23 mouse cellular contexts compared by ENCODE assay signal in the genomic region with DNA sequence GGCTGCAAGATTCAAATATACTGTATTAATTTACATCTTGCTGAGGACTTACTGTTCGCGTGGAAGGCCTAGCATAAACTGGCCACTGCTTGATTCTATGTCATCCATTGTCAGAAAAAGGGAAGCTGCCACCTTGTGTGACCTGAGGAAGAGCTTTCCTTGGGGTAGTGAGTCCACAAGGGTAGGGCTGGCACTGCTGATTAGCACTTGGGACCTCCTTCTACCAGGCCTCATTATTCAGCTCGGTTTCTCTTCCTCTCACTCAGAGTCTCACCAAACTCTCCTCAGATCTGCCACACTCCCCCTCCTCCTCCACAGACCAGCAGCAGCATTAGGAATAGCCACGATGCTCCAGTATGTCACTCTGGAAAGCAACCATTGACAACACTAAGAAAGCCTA. TPM values are rescaled to one million over a fixed set of nuclear protein-coding genes. Genes with fewer than 3 reads are reported as not detected.
A peak's percentile ranks its signal among the peaks of the same experiment; 100 is the strongest.
DNase-seq lines count a peak whose midpoint lies in the region; ATAC-seq and TF ChIP-seq lines count a peak whose summit lies in the region.
"Had no signal": no experiment of that assay in that cellular context is flagged by ENCODE, and none has a peak within 500 bp of the region (broad histone marks: within the 10 kb centered on the region; RNA-seq: fewer than 3 reads in every experiment).

No protein-coding gene starts in this region.

- no peaks in the 10 kb centered on the region for H3K9me3 ChIP-seq in kidney, embryonic 15.5 days (replicated peaks)
- no peaks in the 10 kb centered on the region for H3K9me3 ChIP-seq in megakaryocyte, embryonic 14.5 days
- no peaks in the 10 kb centered on the region for H3K9me3 ChIP-seq in stomach, embryonic 16.5 days (replicated peaks; ENCODE audit: control insufficient read depth, low read length)
- H3K9me3 ChIP-seq: forebrain, embryonic 12.5 days; hindbrain, embryonic 12.5 days; limb, embryonic 10.5 days; limb, embryonic 15.5 days; neural tube, embryonic 13.5 days had no signal

- H3K4me1 ChIP-seq in kidney, embryonic 15.5 days: peaks cover 26% of the 10 kb centered on the region
- peaks cover 40% of the 10 kb centered on the region for H3K4me1 ChIP-seq in bone marrow macrophage, adult 2 months (ENCODE audit: control insufficient read depth, insufficient read depth, low read length)
- peaks cover 55% of the 10 kb centered on the region for H3K4me1 ChIP-seq in megakaryocyte, embryonic 14.5 days
- H3K4me1 ChIP-seq in stomach, embryonic 16.5 days (ENCODE audit: control insufficient read depth, insufficient read depth, low read length): peaks cover 12% of the 10 kb centered on the region

- no peak for ATAC-seq in kidney, embryonic 15.5 days (replicated peaks; ENCODE audit: low FRiP score)
- no peak for ATAC-seq in stomach, embryonic 16.5 days (ENCODE audit: insufficient read depth, low FRiP score)
- no peak for ATAC-seq in erythroid progenitor cell, adult 5-6 weeks (replicated peaks; ENCODE audit: low FRiP score, poor library complexity, severe bottlenecking)
- ATAC-seq: forebrain, postnatal 0 days had no signal

- TF ChIP-seq POLR2A in bone marrow macrophage, adult 2 months (IDR thresholded peaks at IDR 0.05; ENCODE audit: borderline replicate concordance, low read depth, low read length): no peak

- no peaks in the 10 kb centered on the region for H3K36me3 ChIP-seq in kidney, embryonic 15.5 days
- H3K36me3 ChIP-seq in megakaryocyte, embryonic 14.5 days (replicated peaks; ENCODE audit: low read length): no peaks in the 10 kb centered on the region
- H3K36me3 ChIP-seq in stomach, embryonic 16.5 days (ENCODE audit: control insufficient read depth, insufficient read depth, low read length): no peaks in the 10 kb centered on the region
- H3K36me3 ChIP-seq: forebrain, embryonic 12.5 days; hindbrain, embryonic 12.5 days; limb, embryonic 10.5 days; limb, embryonic 15.5 days; neural tube, embryonic 13.5 days had no signal

- WGBS in kidney, embryonic 15.5 days: 53% methylated on average over 4 of the region's 4 CpGs
- 66% methylated on average over 4 of the region's 4 CpGs for WGBS in stomach, embryonic 16.5 days

- no peak for DNase-seq in kidney, adult 8-10 months
- no peak for DNase-seq in ovary, adult 18-20 months (ENCODE audit: low spot score)
- DNase-seq in MN1 (ENCODE audit: low spot score): no peak
- DNase-seq: cerebellum, adult 18-20 months; forebrain, postnatal 0 days; kidney, adult 18-20 months; midbrain, embryonic 14.5 days; retina, postnatal 1 day; right cerebral cortex, postnatal 14 days; thymus, postnatal 4 days had no signal

- H3K4me2 ChIP-seq in kidney, embryonic 15.5 days: no peak overlapping the region
- no peak overlapping the region for H3K4me2 ChIP-seq in stomach, embryonic 16.5 days (ENCODE audit: low read depth, low read length)
- H3K4me2 ChIP-seq: forebrain, embryonic 12.5 days; hindbrain, embryonic 12.5 days; limb, embryonic 15.5 days; neural tube, embryonic 13.5 days had no signal

- peak overlapping the region; percentile 4; the same call in 1 of the 2 replicates for H3K27ac ChIP-seq in kidney, embryonic 15.5 days
- peak overlapping the region; percentile 45 for H3K27ac ChIP-seq in bone marrow macrophage, adult 2 months (ENCODE audit: insufficient read depth, low read depth, low read length)
- peak overlapping the region; percentile 56; the same call in 1 of the 2 replicates for H3K27ac ChIP-seq in stomach, embryonic 16.5 days (ENCODE audit: low read length)
- H3K27ac ChIP-seq: forebrain, embryonic 12.5 days; hindbrain, embryonic 12.5 days; kidney, postnatal 0 days; limb, embryonic 10.5 days; limb, embryonic 15.5 days; liver, embryonic 14.5 days; neural tube, embryonic 13.5 days had no signal

- no peak overlapping the region for H3K4me3 ChIP-seq in kidney, embryonic 15.5 days (replicated peaks)
- 0 out of 2 replicates have a peak overlapping the region, but pooled peaks have one; percentile 6 for H3K4me3 ChIP-seq in bone marrow macrophage, adult 2 months (ENCODE audit: insufficient read depth, low read length)
- H3K4me3 ChIP-seq in megakaryocyte, embryonic 14.5 days (replicated peaks): peak overlapping the region; percentile 10
- H3K4me3 ChIP-seq in stomach, embryonic 16.5 days (replicated peaks; ENCODE audit: low read length): no peak overlapping the region
- H3K4me3 ChIP-seq: erythroblast, embryonic 14.5 days; forebrain, embryonic 12.5 days; hindbrain, embryonic 12.5 days; limb, embryonic 10.5 days; limb, embryonic 15.5 days; neural tube, embryonic 13.5 days had no signal

- no peaks in the 10 kb centered on the region for H3K27me3 ChIP-seq in kidney, embryonic 15.5 days
- peaks cover 2% of the 10 kb centered on the region for H3K27me3 ChIP-seq in megakaryocyte, embryonic 14.5 days (replicated peaks)
- no peaks in the 10 kb centered on the region for H3K27me3 ChIP-seq in stomach, embryonic 16.5 days (ENCODE audit: control insufficient read depth, insufficient read depth, low read length)
- H3K27me3 ChIP-seq: forebrain, embryonic 12.5 days; hindbrain, embryonic 12.5 days; limb, embryonic 15.5 days; neural tube, embryonic 13.5 days had no signal

- no peak for TF ChIP-seq CTCF in bone marrow macrophage, adult 2 months (IDR thresholded peaks at IDR 0.05; ENCODE audit: low read depth, low read length)

- no peak overlapping the region for H3K9ac ChIP-seq in kidney, embryonic 15.5 days
- no peak overlapping the region for H3K9ac ChIP-seq in stomach, embryonic 16.5 days (ENCODE audit: low read length)
- H3K9ac ChIP-seq: forebrain, embryonic 12.5 days; forebrain, postnatal 0 days; hindbrain, embryonic 12.5 days; limb, embryonic 15.5 days; liver, embryonic 14.5 days; neural tube, embryonic 13.5 days had no signal

RNA-seq across cellular contexts. Expression of a gene that starts 6.2 kb away (rescaled TPM):
- polyA plus RNA-seq in kidney, embryonic 15.5 days (2015; fragmentation: Nextera tagmentation; extraction: Ambion mirVana): 21.0 and 22.0 TPM in 2 replicates
- 4.7 and 5.1 TPM in 2 replicates for polyA plus RNA-seq in bone marrow macrophage, adult 2 months (2012; ENCODE audit: insufficient read depth, insufficient read length, missing spikeins)
- polyA plus RNA-seq in megakaryocyte, embryonic 14.5 days (2012; ENCODE audit: insufficient read depth, low replicate concordance): 9.2 and 12.9 TPM in 2 replicates
- polyA plus RNA-seq in stomach, embryonic 16.5 days (2015; fragmentation: Nextera tagmentation; extraction: Ambion mirVana): 11.8 and 13.1 TPM in 2 replicates
- total RNA-seq in erythroid progenitor cell, adult 5-6 weeks (2015; ENCODE audit: low replicate concordance): 4.6 and 9.4 TPM in 2 replicates
- total RNA-seq in erythroid progenitor cell, adult 5-6 weeks (2017; ENCODE audit: low replicate concordance): 28.5 and 37.6 TPM in 2 replicates

RNA-seq across cellular contexts. Expression of a gene that starts 39.9 kb away (rescaled TPM):
- 39.0 and 39.1 TPM in 2 replicates for polyA plus RNA-seq in kidney, embryonic 15.5 days (2015; fragmentation: Nextera tagmentation; extraction: Ambion mirVana)
- polyA plus RNA-seq in bone marrow macrophage, adult 2 months (2012; ENCODE audit: insufficient read depth, insufficient read length, missing spikeins): 18.6 and 22.9 TPM in 2 replicates
- 19.1 and 19.4 TPM in 2 replicates for polyA plus RNA-seq in megakaryocyte, embryonic 14.5 days (2012; ENCODE audit: insufficient read depth, low replicate concordance)
- 31.7 and 39.6 TPM in 2 replicates for polyA plus RNA-seq in stomach, embryonic 16.5 days (2015; fragmentation: Nextera tagmentation; extraction: Ambion mirVana)
- 9.0 and 32.3 TPM in 2 replicates for total RNA-seq in erythroid progenitor cell, adult 5-6 weeks (2015; ENCODE audit: low replicate concordance)
- total RNA-seq in erythroid progenitor cell, adult 5-6 weeks (2017; ENCODE audit: low replicate concordance): 8.2 and 34.4 TPM in 2 replicates

Comparison
In these comparisons a context has a peak if more than half of its experiments do, and no peak if none do; other contexts are left out.
1. H3K27ac ChIP-seq: peak in every context shown above with its lines; median percentile 56 in stomach, embryonic 16.5 days; 45 in bone marrow macrophage, adult 2 months; 4 in kidney, embryonic 15.5 days.
2. H3K4me3 ChIP-seq: peak in bone marrow macrophage, adult 2 months (single experiment) and megakaryocyte, embryonic 14.5 days (single experiment); none in kidney, embryonic 15.5 days (single experiment) and stomach, embryonic 16.5 days (single experiment).